Mouse (Mus musculus) heart, adult 2 months (tissue): Measurements from ENCODE around the gene Spry2.

Source experiments
- CTCF ChIP-seq: fragments of 200-600 bp; IDR thresholded peaks from 2 replicates; pipeline ENCODE4 v1.8.1; 2022; ENCODE audit warnings: antibody characterized with exemption, mild to moderate bottlenecking, moderate library complexity
- EP300 ChIP-seq: fragments of 200-500 bp; IDR thresholded peaks from 2 replicates; pipeline ENCODE4 v1.6.1; 2011; ENCODE audit warnings: low read depth, low read length, control low read depth; ENCODE audit not compliant: insufficient read depth
- POLR2A ChIP-seq: fragments of 200-500 bp; IDR thresholded peaks from 2 replicates; pipeline ENCODE4 v1.6.1; 2011; ENCODE audit warnings: mild to moderate bottlenecking, low read depth, low read length, control low read depth; ENCODE audit not compliant: insufficient read depth

DNA sequence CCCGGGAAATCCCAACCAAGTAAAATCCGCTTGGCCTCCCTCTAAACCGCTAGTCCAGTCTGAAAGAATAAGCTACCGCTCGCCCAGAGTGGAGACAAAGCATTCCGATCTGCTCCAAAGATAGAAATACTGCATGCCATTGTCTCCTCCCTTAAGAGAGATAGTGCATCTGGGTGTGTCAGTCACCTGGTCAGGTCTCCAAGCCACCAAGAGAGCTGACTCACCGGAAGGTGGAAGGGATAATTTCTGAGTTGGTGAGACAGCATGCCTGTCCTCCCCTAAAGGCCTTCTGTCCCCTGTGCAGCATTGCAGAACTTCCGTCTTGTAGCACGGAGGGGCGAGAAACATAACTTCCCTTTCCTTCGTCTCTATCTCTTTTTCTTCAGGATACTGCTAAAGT is 34.4 kb downstream of the Spry2 start:
- TF ChIP-seq CTCF (no peak), POLR2A (no peak), EP300 (no peak)
